Mouse (Mus musculus) layer of hippocampus, postnatal 25 days (tissue): ENCODE data around the gene Eid2b. TPM values are rescaled to one million over a fixed set of nuclear protein-coding genes. Genes with fewer than 3 reads are reported as not detected.
"Not testable (repeated sequence)": the region's sequence is repeated elsewhere in the genome, so short reads cannot be mapped to it uniquely, and the experiment has no call there.

Source experiments
- DNase-seq, 2 experiments: peaks; one replicate each; pipeline ENCODE4 v3.0.0; 2022; ENCODE audit warnings: mixed read lengths in 2 of 2, low spot score in 1 of 2; ENCODE audit errors: extremely low spot score in 1 of 2
- total RNA-seq, 2 experiments: library from RNA; stranded (reverse); gene quantifications; 2 replicates each; pipeline ENCODE4 v1.2.3; 2021

Eid2b gene
- 10 to 100 TPM; 35.6 to 39.2 TPM for total RNA-seq

DNA sequence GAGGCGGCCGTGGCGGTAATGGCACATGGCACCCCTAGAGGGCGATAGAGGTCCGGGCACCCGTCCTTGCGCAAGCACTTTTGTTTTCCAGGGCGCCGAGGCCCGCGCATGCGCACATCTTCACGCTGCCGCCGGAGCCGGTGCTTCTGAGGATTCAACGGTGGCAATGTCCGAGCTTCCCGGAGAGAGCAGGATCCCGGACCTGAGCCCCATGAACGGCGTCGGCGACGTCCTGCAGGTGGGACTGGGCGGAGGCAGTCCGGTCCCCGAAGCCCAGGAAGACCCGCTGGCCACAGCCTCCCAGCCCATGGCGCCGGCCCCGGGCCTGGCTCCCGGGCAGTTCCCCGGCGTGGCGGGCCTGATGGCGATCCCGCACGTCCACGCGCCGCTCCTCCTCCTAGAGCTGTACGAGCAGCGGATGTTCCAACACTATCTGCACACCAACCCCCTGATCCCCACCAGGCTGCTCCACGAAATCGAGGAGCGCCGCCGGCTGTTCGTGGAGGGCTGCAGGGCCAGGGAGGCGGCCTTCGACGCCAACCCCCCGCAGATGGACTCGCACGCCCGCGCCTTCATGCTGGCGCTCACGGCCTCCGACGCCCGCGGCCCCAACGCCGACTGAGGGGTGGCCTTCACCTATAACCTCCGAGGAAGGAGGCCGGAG lies at the start of gene Eid2b:
Gene Eid2b (plus strand): TSS at position 125 of the 664 bp plus-strand sequence.
- peak; percentile 99 for DNase-seq

DNA sequence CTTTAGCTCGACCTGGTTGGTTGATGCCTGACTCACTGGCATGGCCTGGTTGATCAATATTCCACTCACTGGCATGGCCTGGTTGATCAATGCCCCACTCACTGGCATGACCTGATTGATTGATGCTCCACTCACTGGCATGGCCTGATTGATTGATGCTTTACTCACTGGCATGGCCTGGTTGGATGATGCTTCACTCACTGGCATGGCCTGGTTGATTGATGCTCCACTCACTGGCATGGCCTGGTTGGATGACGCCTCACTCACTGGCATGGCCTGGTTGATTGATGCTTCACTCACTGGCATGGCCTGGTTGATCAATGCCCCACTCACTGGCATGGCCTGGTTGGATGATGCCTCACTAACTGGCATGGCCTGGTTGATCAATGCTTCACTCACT lies 33.6 kb upstream of the Eid2b start:
- DNase-seq: not testable (repeated sequence)

DNA sequence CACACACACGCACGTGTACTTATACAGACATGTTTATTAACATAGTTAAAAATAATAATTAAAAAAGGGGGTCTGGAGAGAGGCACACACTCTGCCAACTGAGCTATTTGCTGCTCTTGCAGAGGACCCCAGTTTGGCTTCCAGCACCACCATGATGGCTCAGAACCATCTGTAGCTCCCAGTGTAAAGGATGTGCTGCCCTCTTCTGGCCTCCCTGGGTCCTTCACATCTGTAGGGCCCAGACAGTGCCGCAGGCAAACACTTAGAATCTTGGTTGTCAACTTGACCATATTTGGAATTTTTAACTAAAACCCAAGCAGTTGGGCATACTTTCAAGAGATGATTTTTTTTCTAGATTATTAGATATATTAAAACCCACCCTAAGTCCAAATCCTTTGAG lies 28.6 kb upstream of the Eid2b start:
- no peak for DNase-seq

DNA sequence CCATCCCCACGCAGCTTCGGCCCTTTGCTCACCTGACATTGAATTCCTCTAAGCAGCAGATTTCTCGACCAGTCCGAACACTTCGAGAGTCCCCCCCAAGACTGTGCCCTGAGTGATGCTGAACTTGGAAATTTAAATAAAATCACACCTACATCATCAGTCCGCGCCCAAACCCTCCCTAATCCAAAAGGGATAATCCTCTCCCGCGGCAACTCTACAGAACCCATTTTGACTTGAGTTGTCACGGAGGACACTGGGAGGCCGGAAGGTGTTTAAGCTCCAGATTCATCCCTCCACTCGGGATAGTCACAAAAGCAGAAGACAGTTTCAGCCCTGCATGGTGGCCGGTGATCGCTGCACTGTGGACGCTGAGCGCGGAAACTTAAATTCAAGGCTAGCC lies 25.6 kb upstream of the Eid2b start:
- DNase-seq: no peak

DNA sequence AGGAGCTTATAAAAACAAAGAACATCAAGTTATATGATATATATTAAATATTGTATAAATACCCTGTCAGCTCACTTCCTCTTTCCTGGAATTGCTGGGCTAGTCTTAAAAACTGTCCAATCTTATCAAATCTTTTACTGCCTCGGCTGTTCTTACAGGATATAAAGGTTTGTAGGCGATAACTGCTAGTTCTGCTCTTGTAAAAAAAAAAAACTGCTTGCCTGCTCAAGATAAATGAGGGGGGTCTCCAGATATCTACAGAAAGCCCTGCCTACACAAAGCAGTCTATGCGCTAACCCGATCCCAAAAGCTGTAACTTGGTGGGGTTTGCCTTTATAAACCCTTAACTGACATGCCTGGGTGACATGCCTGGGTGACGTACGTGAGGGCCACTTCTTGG lies 22.9 kb upstream of the Eid2b start:
- no peak for DNase-seq

DNA sequence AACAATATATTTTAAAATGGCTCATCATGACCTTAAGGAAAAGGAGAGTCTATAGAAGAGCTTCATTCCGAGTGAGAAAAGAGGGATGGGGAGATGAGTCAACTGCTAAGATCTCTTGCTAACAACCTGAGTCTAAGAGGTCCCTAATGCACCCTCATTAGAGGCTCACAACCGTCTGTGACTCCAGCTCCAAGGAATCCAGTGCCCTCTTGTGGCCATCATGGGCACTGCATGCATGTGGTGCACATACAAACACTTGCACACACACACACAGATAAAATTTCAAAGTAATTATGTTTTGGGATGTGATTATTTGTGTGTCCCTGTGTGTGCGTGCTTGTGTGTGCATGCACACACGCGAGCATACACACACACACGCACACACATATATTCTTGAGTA lies 22.1 kb upstream of the Eid2b start:
- DNase-seq: no peak

DNA sequence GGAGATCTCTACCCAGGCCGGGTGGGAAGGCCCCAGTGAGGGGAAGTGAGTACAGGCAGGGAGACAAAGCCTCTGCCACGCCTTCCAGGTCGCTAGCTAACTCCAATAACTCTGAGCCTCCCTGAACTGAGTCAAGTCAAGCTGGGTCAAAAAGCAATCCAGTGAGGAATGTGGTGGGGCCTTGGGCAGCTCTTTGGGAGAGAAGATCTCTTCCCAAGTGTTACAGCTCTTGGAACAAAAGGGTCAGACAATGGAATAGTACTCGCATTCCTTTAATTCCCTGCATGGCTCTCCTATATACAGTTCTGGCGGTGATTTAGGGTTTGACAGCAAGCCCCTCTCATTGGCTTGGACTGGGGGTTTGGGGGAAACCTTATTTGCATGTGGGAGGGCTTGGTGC lies 14.7 kb upstream of the Eid2b start:
- DNase-seq: no peak

DNA sequence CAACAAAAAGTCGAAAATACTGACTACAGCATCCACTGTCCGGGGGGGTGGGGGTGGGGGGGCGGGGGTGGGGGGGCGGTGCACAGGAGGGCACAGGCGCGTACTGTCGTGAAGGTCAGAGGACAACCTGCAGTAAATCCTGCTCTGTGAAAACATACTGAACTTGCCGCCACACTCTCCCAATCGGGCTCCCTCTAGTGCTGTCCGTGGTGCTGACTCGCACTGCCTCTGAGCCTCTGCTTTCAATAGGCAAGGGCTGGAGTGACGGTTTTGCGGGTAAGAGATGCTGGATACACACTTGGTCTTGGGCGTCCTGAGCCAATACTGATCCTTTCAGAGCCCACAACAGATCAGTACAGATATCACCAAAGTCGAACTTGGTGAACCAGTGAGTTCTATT lies 13.8 kb upstream of the Eid2b start:
- peak in 1 of 2 experiments; percentile 64 for DNase-seq

DNA sequence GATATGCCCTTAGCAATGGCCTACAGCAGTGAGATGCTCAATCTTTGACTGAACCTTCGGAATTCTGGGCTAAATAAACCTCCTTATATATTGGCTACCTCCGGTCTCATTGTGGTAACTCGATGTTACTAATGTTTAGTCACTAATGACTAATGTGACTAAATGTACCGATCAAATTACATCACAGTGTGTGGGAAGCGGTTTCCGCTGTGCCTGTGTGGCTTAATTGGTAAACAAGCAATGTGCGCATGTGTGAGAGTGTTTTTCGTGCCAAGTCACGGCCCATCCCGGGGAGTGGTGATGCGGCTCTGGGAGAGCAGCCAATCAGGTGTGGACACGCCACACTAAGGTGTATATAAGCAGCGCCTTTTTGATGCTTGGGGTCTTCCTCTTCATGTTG lies 12.1 kb upstream of the Eid2b start:
- no peak for DNase-seq

DNA sequence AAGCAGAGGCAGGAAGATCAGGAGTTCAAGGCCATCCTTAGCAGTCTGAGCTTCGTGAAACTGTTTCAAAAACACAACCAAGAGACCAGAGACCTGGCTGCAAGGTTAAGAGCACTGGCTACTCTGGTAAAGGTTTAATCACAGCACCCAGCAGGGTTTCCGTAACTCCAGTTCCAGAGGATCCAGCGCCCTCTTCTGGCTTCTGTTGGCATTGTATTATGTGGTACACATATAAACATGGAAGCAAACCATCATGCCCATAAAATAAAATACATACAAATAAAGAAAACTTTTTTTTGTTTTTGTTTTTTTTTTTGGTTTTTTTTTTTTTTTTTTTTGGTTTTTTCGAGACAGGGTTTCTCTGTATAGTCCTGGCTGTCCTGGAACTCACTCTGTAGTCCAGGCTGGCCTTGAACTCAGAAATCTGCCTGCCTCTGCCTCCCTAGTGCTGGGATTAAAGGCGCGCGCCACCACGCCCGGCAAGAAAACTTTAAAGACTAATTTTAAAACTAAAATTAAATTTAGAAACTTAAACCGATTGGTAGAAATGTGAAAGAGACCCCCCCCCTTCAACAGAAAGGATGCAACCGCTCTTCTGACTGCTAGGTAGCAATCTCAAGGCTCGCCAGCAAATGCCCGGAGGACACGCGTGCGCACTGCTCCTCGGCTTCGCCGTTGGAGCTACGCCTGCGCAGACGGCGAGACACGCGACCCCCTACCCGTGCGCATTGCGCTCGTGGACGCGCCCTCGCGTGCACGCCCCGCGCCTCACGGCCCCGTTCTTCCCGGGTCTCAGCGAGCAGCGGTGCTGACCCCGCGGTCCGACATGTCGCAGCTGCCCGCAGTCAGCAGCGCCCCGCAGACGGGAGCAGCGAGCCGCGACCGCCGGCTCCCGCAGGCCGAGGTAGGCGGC lies 10.2 kb upstream of the Eid2b start, which contains the start of gene Eid2:
Gene Eid2 (plus strand): TSS at position 753 of the 913 bp plus-strand sequence.
- peak; percentile 87 for DNase-seq

DNA sequence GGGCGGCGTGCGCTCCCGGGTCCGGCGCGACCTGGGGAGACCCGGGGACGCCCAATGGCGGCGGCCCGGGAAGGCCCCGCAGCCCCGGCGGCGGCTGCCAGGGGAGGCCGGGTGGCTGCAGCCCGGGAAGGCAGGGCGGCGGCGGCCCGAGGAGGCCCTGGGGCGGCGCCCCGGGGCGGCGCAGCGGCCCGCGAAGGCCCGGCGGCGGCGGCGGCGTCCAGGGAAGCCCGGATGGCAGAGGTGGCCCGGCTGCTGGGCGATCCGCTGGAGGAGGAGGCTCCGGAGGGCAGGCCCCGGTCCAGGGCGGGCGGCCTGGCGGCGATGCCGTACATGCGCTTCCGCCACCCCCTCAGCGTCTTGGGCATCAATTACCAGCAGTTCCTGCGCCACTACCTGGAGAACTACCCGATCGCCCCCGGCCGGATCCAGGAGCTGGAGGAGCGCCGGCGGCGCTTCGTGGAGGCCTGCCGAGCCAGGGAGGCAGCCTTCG lies 9.5 kb upstream of the Eid2b start:
- peak; percentile 27 to 58 for DNase-seq

DNA sequence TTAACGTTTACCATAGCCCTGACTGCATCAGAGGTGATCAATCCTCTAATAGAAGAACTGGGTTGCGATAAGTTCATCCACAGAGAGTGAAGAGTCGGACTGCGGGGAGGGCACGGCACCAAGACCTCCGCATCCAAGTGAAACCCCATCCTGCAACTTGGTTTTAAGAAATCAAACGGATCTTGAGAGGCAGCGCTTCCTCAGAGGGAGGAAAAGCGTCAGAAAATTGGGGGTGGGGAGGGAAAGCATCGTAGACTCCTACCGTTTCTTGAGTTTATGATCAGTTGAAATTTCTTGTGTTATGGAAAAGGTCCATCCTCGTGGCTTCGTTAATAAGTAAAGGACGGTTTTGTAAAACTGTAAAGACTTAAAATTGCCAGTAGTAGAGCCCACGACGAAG lies 9.0 kb upstream of the Eid2b start:
- DNase-seq: no peak

DNA sequence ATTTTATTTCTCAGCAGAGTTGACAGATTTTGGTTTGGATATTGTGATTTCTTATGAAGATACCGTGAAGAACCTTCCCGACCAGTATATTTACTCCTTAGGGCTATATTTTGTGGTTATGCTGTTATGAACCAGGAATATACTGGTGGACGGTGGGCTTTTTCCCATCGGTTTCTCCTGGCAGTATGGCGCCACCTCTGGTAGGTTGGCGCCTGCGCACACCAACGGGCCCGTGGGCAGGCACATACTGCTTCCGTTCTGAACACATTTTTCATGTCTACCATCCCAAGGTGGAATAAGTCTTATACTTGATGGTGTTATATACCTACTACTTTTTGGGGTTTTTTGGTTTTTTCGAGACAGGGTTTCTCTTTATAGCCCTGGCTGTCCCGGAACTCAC lies 8.2 kb upstream of the Eid2b start:
- DNase-seq: no peak

DNA sequence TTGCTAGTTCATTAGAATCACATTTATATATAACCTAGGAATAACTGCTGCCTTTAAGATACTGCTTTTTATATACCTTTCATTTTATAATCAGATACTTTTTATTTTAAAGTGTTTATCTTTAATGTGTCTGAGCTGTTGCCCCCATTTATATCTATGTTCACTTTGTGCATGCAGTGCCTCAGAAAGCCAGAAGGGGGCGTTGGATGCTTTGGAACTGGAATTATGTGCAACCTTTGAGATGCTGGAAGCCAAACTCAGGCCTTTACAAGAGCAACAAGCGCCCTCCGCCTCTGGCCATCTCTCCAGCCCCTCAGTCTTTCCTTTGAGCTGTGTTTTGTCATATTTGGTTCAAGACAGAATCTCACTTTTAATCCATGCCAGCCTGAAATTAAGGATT lies 5.8 kb upstream of the Eid2b start:
- DNase-seq: no peak

DNA sequence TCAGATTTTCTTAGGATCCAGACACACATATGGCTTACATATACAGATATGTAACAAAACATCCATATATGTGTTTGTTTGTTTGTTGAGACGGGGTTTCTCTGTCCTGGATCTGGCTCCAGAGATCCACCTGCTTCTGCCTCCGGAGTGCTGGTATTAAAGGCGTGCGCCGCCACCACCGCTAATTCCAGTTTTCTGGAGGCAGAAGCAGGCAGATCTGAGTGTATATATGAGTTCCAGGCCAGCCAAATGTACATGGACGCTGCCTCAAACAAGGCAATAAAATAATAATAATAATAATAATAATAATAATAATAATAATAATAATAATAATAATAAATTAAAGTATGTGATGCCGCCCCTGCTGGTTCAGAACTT lies 313 bp upstream of the Eid2b start:
- DNase-seq: no peak

DNA sequence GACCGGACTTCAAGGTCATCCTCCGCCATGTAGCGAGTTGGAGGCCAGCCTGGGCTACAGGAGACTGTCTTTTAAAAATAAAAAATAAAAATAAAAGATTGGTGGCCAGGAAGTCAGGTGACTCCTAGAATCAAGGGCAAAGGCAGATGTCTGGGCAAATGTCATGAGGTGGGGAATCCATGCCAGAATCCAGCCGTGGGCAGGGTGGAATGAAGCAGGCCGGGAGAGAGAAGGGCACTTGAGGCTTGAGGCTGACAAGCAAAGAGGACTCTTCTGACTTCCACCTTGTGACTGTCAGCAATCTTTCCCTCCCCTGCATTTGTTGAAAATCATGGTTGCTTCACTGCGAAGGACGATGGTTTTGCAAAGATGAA lies 727 bp downstream of the Eid2b start:
- no peak for DNase-seq

DNA sequence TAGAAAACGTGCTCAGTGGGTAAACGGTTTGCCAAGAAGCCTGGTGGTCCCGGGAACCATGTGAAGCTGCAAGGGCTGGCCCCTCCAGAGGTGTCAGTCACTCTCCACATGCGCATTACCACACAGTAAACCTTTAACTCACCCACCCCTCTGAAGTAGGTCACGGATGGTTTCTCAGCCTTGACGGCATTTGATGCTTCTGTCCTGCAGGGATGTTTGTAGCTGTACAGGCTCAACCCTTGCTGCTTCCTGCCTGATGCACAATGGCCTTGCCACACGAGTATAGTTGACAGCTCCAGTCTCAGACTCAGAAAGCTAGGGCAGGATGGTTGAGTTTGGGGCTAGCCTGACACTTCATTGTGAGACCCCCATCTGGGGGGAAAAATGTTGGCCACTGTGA lies 3.1 kb downstream of the Eid2b start:
- DNase-seq: no peak

DNA sequence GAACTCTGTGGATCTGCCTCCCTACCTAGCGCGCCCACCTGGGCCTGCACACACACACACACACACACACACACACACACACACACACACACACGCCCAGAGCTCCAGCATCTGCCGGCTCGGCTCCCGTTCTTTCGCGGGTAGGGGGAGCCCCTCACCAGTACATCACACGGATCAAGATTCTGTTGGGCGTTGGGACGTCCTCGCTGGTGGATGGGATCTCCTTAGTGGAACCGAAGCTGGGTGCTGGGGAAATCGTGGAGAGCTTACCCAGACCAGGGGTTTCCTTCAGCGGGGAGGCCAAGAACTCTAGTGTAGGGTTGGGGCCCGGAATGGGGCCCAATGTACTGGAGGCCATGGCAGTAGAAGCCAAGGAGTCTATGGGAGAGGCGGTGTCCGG lies 12.6 kb downstream of the Eid2b start:
- no peak for DNase-seq

DNA sequence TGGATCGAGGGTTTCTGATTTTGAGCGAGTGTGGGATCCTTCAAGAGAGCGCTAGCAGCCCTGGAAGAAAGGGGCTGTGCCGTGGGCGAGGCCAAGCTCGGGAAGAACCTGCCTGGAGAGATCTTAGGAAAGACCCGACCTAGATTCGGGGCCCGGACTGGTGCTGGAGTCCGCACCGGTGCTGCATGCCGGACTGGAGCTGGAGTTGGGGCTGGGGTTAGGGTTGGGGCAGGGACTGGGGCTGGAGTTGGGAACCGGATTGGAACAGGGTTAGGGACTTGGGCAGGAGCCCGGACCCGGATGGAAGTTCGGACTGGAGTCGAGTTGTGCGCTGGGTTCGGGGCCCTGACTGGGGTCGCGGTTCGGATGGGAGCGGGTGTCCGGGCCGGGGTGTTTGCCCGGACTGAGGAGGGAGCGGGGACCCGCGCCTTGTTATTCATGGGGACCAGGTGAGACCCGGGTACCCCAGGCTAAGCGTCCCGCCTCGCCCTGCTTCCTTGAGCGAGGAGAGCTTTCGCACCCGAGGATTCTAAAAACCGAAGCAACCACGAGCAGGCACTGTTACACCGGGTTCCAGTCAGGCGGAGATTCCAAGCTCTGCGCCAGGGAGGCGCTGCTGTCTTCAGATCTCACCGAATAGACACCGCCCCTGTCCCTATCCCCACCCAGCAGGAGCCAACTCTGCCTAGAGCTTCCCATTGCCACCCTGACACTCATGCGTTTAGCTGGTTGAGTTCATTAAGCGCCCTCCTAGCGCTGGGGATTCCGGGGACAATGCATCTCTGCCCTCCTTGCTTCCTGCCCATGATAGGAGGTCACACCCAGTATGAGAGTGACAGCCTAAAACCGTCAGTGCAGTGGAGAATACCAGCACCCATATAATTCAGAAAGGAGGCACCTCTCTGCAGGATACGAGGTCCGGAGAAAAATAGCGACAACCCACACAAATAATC lies 13.4 kb downstream of the Eid2b start, which contains the start of gene Selenov:
Gene Selenov (minus strand): TSS at position 549 of the 953 bp plus-strand sequence.
- DNase-seq: peak in 1 of 2 experiments; percentile 40

DNA sequence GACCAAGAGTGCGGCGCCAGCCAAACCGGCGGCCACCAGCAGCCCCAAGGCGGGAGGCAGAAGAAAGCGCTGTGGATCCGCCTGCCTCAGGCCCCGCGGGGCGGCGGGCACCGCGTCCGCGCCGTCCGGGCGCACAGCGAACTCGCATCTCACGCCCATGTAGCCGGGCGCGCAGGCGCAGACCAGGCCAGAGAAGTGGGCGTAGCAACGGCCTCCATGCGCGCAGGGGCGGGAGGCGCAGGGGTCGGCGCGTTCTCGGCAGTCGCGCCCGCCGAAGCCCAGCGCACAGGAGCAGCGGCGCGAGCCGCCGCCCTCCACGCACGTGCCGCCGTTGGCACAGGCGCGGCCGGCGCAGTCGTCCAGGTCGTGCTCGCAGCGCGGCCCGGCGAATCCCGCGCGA lies 16.9 kb downstream of the Eid2b start:
- DNase-seq: peak; percentile 60 to 61
